Mouse (Mus musculus) urinary bladder, postnatal 25 days (tissue): ENCODE measurements at regions not wholly inside any gene's neighbourhood (a gene's known extent, or its start where the extent isn't known, plus 50 kb on each side); places are given as distances from the start of the nearest gene placed in this dataset.

ENCODE experiments used
- DNase-seq: peaks from one replicate; pipeline ENCODE4 v3.0.0; 2022; ENCODE audit warnings: low spot score

DNA sequence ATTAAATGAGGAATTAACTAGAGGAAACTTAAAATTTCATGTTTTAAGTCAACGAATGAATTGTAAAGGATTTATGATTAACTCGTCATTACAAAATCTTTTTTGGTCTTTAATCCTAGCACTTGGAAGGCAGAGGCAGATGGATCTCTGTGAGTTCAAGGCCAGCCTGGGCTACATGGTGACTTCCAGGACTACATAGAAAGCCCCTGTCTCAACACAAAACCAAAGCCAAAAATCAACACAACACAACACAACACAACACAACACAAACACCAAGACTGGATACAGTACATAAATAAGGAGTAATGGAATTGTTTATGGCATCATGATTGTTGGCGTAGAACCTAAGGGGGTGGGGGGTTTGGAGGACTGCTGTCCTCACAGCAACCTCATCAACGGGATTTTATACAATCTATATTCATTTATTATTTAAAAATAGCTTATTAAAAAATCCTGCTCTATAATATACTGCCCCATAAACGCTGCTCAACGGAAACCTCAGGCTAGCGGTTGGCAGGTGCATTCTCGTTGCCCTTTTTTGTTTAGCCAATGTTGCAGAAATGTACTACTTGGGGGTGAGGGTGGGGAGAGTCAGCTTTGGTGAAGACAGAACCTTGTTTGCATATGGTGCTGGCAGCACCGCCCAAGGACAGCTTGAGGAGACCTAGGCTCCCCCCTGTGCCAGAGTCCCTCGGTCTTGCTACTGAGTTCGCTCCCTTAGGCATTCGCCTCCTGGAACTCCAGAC lies 53.9 kb upstream of the Cpsf6 start:
- DNase-seq = no peak

DNA sequence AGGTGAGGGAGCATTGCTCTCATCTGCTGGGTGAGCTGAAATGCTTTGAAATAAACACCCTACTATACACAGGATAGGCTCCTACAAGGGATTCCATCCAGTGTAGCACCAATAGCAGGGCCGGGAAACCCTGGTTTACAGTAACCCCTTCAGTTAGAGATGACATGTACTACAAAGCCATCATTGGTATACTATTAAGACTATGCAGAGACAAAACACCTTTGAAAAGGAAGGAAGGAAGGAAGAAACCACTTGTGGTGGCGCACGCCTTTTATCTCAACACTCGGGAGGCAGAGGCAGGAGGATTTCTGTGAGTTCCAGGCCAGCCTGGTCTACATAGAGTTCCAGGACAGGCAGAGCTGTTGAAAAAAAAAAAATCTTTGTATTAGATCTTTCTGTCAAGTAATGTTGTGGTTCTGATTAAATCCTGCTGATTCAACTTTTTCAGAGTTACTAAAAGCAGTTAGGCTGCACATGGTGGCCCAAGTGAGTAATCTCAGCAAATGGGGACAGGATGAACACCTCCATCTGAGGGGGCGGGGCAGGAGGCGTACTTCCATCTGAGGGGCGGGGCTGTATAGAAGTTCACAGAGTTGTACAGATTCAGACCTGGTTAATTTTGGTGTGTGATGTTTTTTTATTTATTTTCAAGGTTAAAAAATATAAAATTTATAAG lies 53.2 kb upstream of the Cpsf6 start:
- no peak for DNase-seq

GRCm38 (mm10) chr10:117432415-117432814 lies 52.6 kb upstream of the Cpsf6 start:
- DNase-seq = peak; percentile 71

DNA sequence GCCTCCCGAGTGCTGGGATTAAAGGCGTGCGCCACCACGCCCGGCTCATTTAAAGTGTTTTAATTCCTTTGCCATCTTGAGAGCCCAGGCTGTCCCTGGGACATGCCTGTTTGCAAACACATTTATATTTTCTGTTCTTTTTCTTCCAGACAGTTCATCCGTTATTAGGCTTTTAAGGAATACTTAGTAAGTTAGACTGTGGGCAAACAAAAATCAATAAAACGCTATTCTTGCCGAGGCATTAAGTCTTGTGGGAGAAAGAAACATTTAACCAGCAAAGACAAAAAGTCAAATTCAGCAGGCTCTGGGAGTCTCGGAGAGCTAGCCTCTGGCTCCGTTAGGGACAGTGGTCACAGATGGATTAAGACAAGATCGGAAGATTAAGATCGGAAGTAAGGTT lies 52.0 kb upstream of the Cpsf6 start:
- no peak for DNase-seq

GRCm38 (mm10) chr10:117431086-117431619 lies 51.3 kb upstream of the Cpsf6 start:
- no peak for DNase-seq

DNA sequence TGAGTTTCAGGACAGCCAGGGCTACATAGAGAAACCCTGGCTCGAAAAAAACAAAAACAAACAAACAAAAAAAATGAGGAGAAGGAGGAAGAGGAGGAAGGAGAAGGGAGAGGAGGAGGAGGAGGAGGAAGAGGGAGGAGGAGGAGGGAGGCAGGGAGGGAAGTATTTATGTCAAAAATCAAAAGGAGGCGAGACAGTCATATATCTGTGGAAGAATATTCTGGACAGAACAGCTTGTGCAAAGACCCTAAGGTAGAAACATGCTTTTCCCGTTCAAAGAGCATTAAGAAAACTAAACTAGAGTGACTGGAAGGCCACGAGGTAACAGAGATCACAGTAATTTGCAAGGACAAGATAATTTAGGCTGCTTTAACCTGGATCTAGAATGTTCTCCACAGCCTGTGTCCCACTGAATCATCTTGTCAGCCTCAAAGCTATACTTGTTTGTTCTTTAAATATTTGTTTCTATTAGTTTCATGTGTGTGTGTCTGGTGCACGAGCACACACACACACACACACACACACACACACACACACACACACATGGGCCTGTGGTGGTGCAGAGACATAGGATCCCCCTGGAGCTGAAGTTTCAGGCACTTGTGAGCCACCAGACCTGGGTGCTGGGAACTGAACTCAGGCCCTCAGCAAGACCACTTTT lies 50.5 kb upstream of the Cpsf6 start:
- DNase-seq = no peak

DNA sequence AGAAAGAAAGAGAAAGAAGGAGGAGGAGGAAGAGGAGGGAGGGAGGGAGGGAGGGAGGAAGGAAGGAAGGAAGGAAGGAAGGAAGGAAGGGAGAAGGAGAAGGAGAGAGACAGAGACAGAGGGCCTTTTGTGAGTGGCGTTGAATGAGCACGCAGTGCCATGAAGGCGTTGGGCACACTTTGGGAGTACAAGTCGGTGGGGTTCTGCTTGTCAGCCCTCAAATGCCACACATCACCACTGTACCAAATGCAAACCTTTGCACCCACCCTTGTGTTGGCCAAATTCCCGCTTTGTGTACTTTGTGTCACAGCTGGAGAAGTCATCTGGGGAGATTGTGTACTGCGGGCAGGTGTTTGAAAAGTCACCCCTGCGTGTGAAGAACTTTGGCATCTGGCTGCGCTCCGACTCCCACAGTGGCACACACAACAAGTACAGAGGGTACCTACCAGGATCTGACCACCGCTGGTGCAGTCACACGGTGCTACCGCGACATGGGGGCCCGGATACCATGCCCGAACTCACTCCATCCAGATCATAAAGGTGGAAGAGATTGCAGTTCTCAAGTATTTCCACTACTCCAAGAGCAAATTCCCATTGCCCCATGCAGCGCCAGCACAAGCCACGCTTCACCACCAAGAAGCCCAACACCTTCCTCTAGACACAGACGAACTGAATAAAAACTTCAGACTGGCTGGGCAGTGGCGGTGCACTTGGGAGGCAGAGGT lies 49.8 kb upstream of the Cpsf6 start:
- DNase-seq = no peak
